Mouse (Mus musculus) frontal cortex, postnatal 36 days (tissue): Measurements from ENCODE around the gene H2-Eb1.

Experiments used
- DNase-seq, 2 experiments: peaks; one replicate each; pipeline ENCODE4 v3.0.0; 2022; ENCODE audit warnings: low spot score in 2 of 2

The H2-Eb1 gene

GRCm38 (mm10) chr17:34315512-34315911, 9.8 kb downstream of the H2-Eb1 start:
- no peak for DNase-seq

GRCm38 (mm10) chr17:34316697-34317096, 11.0 kb downstream of the H2-Eb1 start:
- DNase-seq, result no peak

GRCm38 (mm10) chr17:34317275-34317674, 11.6 kb downstream of the H2-Eb1 start:
- DNase-seq, result no peak

- DNase-seq, result no peak
Measured at GRCm38 (mm10) chr17:34325436-34325835, 19.8 kb downstream of the H2-Eb1 start, which contains the start of gene H2-Eb2. Gene H2-Eb2, plus strand, starts transcription at chr17:34325665.

- no peak for DNase-seq
Measured at GRCm38 (mm10) chr17:34326373-34326772, 20.7 kb downstream of the H2-Eb1 start.

- DNase-seq, result no peak
Measured at GRCm38 (mm10) chr17:34329807-34330206, 24.1 kb downstream of the H2-Eb1 start.

GRCm38 (mm10) chr17:34331200-34331599, 25.5 kb downstream of the H2-Eb1 start:
- DNase-seq, result no peak

GRCm38 (mm10) chr17:34340619-34341402, 35.1 kb downstream of the H2-Eb1 start:
- DNase-seq, result no peak

GRCm38 (mm10) chr17:34344882-34345281, 39.2 kb downstream of the H2-Eb1 start:
- DNase-seq, result no peak

GRCm38 (mm10) chr17:34345486-34345885, 39.8 kb downstream of the H2-Eb1 start:
- no peak for DNase-seq

GRCm38 (mm10) chr17:34346041-34346440, 40.4 kb downstream of the H2-Eb1 start:
- DNase-seq, result no peak

- peak; percentile 23 to 78 for DNase-seq
Measured at GRCm38 (mm10) chr17:34347606-34348308, 42.1 kb downstream of the H2-Eb1 start.

- peak; percentile 79 to 85 for DNase-seq
Measured at GRCm38 (mm10) chr17:34349429-34349828, 43.8 kb downstream of the H2-Eb1 start.

GRCm38 (mm10) chr17:34354539-34354938, 48.9 kb downstream of the H2-Eb1 start, which contains the start of gene Btnl2:
Gene Btnl2, plus strand, starts transcription at chr17:34354822.
- no peak for DNase-seq

- DNase-seq, result no peak
Measured at GRCm38 (mm10) chr17:34354940-34355339, 49.3 kb downstream of the H2-Eb1 start.

- DNase-seq, result no peak
Measured at GRCm38 (mm10) chr17:34362954-34363546, 57.4 kb downstream of the H2-Eb1 start.

- DNase-seq, result no peak
Measured at GRCm38 (mm10) chr17:34363676-34364310, 58.1 kb downstream of the H2-Eb1 start.

GRCm38 (mm10) chr17:34365031-34365430, 59.4 kb downstream of the H2-Eb1 start:
- no peak for DNase-seq
